Mouse (Mus musculus): Measurements from ENCODE around the gene Gm29609. TPM values are rescaled to one million over a fixed set of nuclear protein-coding genes. Genes with fewer than 3 reads are reported as not detected.

Gene Gm29609
- polyA plus RNA-seq, 1 experiment from 2014 or later = 0.89 TPM

DNA sequence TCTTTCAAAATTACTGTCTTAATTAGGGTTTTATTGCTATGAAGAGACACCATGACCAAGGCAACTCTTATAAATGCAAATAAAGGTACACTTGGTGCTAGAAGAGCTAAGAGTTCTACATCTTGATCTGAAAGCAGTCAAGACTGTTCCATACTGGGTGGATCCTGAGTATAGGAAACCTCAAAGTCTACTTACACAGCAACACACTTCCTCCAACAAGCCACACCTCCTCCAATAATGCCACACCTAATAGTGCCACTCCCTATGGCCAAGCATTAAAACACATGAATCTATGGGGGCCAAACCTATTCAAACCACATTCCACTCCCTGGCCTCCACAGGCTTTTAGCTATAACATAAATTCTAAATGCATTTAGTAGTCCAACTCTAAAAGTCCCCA lies 17.2 kb downstream of the Gm29609 start:
- Histone ChIP-seq H3K27ac (no peak overlapping the region), H3K4me3 (no peak overlapping the region), H3K27me3 (ENCODE audit: insufficient read depth, poor library complexity, severe bottlenecking) (no peaks in the 10 kb centered on the region), H3K9me3 (no peaks in the 10 kb centered on the region), H3K36me3 (peaks cover 100% of the 10 kb centered on the region), H3K4me1 (replicated peaks) (no peaks in the 10 kb centered on the region)
- DNase-seq (ENCODE audit: low spot score) = no peak

DNA sequence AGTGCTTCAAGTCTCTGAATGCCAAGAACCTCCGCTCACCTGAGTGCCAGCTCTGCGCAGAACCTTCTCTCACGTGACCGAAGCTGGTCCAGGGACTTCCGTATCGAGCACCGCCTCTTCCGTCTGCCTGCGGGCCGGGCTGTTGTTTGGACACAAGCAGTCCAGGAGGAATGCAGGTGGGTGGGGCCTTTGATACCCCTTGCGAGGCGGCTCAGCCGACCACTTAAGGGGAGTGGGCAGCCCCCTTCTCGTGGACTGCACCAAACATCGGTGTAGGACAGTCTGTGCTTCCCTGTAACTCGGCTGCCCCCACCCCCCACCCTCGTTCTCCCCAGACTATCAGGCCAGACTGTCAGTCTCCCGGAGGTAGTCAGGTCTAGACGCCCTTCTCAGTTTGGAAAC lies 25.6 kb downstream of the Gm29609 start, which contains the start of gene Mpv17:
Gene Mpv17, minus strand, starts transcription at position 100 of the 402 bp plus-strand sequence.
- peaks cover 13% of the 10 kb centered on the region for H3K4me1 ChIP-seq (replicated peaks)
- peak within 1 kb of the TSS; percentile 69 for H3K4me3 ChIP-seq
- no peaks in the 10 kb centered on the region for H3K27me3 ChIP-seq (ENCODE audit: insufficient read depth, poor library complexity, severe bottlenecking)
- H3K36me3 ChIP-seq = peaks cover 64% of the 10 kb centered on the region
- WGBS = under 1% methylated on average over 19 of the region's 19 CpGs
- peak; percentile 85 for DNase-seq (ENCODE audit: low spot score)
- peak within 1 kb of the TSS; percentile 87 for H3K27ac ChIP-seq
- no peaks in the 10 kb centered on the region for H3K9me3 ChIP-seq

DNA sequence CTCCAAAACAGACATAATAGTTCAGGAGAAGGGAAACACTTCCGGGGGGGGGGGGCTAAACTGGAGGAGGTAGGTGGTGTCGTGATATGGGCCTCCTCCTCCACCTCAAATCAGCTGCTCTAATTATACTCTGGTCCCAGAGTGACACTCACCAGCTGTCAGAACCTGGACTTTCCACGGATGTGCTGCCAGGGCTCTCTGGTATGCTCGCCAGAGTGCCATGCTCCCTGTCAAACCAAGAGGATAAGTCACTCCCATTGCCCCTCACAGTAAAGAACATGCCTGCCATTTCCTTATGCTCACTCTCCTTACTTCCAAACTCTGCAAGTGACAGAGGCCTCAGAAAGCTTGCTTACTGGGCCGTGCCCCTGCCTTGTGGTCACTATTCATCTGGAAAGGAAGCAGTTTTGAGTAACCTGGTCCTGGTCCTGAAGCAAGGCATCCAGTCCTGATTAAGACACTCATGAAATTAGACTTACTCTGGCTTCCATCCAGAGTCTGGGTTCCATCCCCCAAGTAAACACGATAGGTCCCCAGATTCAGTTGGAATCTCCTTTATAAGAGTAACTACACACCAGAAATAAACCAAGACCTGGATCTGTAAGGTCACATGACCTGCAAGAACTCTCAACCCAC lies 26.1 kb downstream of the Gm29609 start:
- peaks cover 13% of the 10 kb centered on the region for H3K4me1 ChIP-seq (replicated peaks)
- H3K9me3 ChIP-seq = no peaks in the 10 kb centered on the region
- peak overlapping the region; percentile 69 for H3K4me3 ChIP-seq
- DNase-seq (ENCODE audit: low spot score) = no peak
- H3K27ac ChIP-seq = peak overlapping the region; percentile 87
- 42% methylated on average over 6 of the region's 6 CpGs for WGBS
- H3K36me3 ChIP-seq = peaks cover 62% of the 10 kb centered on the region
- H3K27me3 ChIP-seq (ENCODE audit: insufficient read depth, poor library complexity, severe bottlenecking) = no peaks in the 10 kb centered on the region

DNA sequence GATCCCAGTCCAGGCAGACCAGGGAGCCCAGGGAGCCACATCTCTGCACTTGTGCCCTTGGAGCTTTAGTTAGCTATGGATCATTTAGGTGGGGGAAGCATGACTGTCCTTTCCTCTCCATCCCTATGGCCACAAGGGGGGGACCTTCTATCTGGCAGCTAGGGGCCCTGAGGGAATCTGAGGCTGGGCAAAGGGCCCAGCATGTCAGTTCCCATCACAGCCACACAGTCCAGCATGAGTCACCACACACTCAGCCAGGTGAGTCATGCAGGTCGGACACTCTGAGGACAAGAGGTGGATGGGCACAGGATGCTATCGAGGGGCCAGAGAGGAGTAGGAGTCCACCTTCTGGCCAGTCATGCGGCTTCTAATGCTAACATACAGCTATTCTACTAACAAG lies 28.0 kb downstream of the Gm29609 start:
- H3K4me3 ChIP-seq = no peak overlapping the region
- no peaks in the 10 kb centered on the region for H3K27me3 ChIP-seq (ENCODE audit: insufficient read depth, poor library complexity, severe bottlenecking)
- peaks cover 13% of the 10 kb centered on the region for H3K4me1 ChIP-seq (replicated peaks)
- WGBS = 89% methylated on average over 3 of the region's 3 CpGs
- H3K36me3 ChIP-seq = peaks cover 59% of the 10 kb centered on the region
- no peak for DNase-seq (ENCODE audit: low spot score)
- no peaks in the 10 kb centered on the region for H3K9me3 ChIP-seq
- no peak overlapping the region for H3K27ac ChIP-seq

DNA sequence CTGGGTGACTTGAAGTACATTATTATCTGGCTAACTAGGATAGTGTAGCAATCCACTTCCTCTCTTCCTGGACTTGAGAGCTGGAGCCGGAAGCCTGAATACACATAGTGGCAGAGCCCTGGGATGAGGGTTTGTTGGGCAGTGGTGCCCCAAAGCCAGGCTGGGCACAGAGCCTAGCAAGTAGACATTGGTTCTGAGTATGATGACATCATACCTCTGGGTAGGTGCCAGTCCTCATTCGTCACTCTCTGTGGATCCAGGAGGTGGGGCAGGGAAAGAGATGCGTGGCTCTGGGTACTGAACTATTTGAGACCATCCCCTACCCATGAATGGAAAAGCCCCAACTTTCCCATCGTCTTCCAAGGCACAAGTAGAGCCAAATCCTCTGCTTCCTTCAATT lies 29.9 kb downstream of the Gm29609 start:
- WGBS = 95% methylated on average over 4 of the region's 4 CpGs
- no peaks in the 10 kb centered on the region for H3K9me3 ChIP-seq
- no peak overlapping the region for H3K4me3 ChIP-seq

DNA sequence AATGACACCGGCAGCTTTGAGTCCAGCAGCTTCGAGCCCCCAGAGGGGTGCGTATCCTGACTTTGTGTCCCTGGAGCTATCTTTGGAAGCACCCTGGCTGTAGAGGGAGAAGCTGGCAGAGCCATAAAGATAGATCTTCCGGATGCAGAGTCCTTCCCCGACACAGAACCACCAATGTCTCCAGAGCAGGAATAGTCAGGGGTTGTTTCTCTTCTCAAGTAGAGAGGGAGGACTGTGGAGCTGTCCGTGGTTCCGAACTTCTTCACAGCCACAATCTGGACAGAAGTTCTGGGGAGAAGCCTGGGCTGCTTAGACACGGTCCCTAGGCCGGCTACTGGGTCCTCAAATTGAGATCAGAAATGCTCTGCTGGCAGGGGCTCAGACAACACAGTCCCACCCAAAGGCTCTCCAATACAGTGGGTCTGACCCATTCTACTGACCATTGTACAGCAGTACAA lies 40.7 kb downstream of the Gm29609 start:
- no peak overlapping the region for H3K27ac ChIP-seq
- WGBS = 14% methylated on average over 9 of the region's 9 CpGs
- peaks cover 63% of the 10 kb centered on the region for H3K27me3 ChIP-seq (ENCODE audit: insufficient read depth, poor library complexity, severe bottlenecking)
- H3K4me1 ChIP-seq (replicated peaks) = peaks cover 30% of the 10 kb centered on the region
- peaks cover 21% of the 10 kb centered on the region for H3K36me3 ChIP-seq
- no peaks in the 10 kb centered on the region for H3K9me3 ChIP-seq
- H3K4me3 ChIP-seq = peak overlapping the region; percentile 47
- DNase-seq (ENCODE audit: low spot score) = peak; percentile 25

More for the DNA sequence above, 29.9 kb downstream of the Gm29609 start:
- H3K4me1 ChIP-seq (replicated peaks) = peaks cover 12% of the 10 kb centered on the region
- H3K27ac ChIP-seq = no peak overlapping the region
- H3K36me3 ChIP-seq = peaks cover 59% of the 10 kb centered on the region
- DNase-seq (ENCODE audit: low spot score) = no peak
- no peaks in the 10 kb centered on the region for H3K27me3 ChIP-seq (ENCODE audit: insufficient read depth, poor library complexity, severe bottlenecking)

DNA sequence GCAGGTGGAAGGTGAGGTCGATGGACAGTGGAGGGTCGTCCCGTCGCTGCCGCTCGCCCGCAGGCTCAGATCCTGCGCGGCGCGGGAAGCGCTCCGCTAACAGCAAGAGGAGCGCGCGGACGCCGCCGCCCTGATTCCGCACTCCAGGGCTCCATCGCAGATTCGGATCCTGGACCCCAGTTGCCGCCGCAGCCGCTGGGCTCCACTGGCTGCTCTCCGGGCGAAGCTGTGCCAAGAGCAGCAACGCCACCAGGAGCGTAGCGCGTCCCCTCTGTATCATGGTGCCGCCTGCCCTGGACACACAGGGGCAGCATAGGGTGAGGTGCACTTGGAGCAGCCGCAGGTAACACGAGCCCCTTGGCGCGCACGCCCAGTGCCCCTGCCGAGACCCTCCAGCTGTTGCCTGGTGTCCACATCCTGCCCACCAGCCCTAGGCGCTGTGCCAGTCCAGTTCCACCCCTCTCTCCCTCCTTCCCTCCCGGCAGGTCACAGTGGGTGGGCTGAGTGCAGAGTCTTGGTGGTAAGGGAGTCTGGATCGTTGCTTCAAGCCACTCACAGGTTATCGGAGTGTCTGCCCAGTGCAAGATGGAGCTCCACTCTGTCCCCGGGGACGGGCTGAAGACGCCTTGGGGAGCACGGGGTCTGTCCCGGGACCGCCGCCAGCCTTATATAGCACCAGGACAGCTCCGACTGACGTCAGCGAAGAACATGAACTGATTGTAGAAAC lies 41.3 kb downstream of the Gm29609 start, which contains the start of gene Ucn:
Gene Ucn, minus strand, starts transcription at position 589 of the 727 bp plus-strand sequence.
- DNase-seq (ENCODE audit: low spot score) = peak; percentile 14
- peak within 1 kb of the TSS; percentile 47 for H3K4me3 ChIP-seq
- 2% methylated on average over 52 of the region's 52 CpGs for WGBS

DNA sequence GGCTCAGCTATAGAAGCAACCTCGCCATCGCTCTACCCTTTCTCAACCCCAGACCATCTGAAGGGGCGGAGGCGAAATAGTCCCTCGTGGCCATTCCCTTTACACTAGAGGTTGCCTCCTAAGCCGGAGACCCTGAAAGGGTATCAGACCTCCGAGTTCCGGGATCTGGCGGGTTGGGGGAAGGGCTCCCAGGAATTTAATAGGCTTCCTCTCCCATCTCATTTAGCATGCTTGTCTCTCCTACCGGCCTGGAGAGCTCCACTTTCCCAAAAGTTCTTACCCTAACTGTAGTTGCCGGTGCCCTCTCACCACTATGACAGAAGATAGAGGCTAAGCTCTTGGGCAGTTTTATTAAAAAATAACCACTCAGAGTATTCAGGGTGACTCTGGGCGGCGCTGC lies 42.1 kb downstream of the Gm29609 start:
- Histone ChIP-seq H3K4me3 (peak overlapping the region; percentile 47), H3K27me3 (ENCODE audit: insufficient read depth, poor library complexity, severe bottlenecking) (peaks cover 70% of the 10 kb centered on the region), H3K9me3 (no peaks in the 10 kb centered on the region), H3K4me1 (replicated peaks) (peaks cover 30% of the 10 kb centered on the region), H3K36me3 (peaks cover 11% of the 10 kb centered on the region), H3K27ac (no peak overlapping the region)
- DNase-seq (ENCODE audit: low spot score) = peak; percentile 35
- WGBS = under 1% methylated on average over 13 of the region's 13 CpGs

More for the DNA sequence above, 41.3 kb downstream of the Gm29609 start, which contains the start of gene Ucn:
- Histone ChIP-seq H3K27me3 (ENCODE audit: insufficient read depth, poor library complexity, severe bottlenecking) (peaks cover 68% of the 10 kb centered on the region), H3K4me1 (replicated peaks) (peaks cover 30% of the 10 kb centered on the region), H3K27ac (no peak within 1 kb of the TSS), H3K9me3 (no peaks in the 10 kb centered on the region), H3K36me3 (peaks cover 15% of the 10 kb centered on the region)

DNA sequence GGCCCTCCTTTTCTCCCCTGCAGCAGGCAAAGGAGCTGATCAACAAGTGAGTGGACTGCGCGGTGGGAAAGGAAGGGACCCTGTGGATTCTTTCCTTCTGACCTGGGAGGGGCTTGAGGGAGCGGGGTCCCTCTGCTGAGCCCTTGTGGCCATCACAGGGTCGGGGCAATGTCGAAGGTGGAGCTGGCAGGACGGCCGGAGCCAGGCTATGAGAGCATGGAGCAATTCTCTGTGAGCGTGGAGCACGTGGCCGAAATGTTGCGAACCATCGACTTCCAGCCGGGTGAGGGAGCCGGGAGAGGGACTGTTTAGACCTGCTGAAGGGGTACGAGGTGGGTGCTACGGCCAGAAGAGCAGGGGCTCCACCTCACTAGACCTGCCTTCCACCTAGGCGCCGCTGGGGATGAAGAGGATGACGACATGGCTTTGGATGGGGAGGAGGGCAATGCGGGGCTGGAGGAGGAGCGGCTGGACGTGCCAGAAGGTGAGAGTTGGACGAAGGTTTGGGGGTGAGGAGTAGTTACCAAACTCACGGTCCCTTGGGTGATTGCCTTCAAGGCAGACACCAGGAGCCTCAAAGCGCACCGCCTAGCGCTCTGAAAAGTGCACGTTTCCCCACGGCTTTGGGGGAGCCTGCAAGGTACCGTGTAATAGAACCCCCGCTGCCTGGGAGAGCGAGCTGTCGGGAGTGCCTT lies 42.8 kb downstream of the Gm29609 start:
- Histone ChIP-seq H3K36me3 (peaks cover 8% of the 10 kb centered on the region), H3K9me3 (no peaks in the 10 kb centered on the region), H3K27ac (no peak overlapping the region), H3K4me3 (peak overlapping the region; percentile 47), H3K27me3 (ENCODE audit: insufficient read depth, poor library complexity, severe bottlenecking) (peaks cover 74% of the 10 kb centered on the region), H3K4me1 (replicated peaks) (peaks cover 30% of the 10 kb centered on the region)
- DNase-seq (ENCODE audit: low spot score) = peak; percentile 31
- WGBS = under 1% methylated on average over 33 of the region's 33 CpGs

DNA sequence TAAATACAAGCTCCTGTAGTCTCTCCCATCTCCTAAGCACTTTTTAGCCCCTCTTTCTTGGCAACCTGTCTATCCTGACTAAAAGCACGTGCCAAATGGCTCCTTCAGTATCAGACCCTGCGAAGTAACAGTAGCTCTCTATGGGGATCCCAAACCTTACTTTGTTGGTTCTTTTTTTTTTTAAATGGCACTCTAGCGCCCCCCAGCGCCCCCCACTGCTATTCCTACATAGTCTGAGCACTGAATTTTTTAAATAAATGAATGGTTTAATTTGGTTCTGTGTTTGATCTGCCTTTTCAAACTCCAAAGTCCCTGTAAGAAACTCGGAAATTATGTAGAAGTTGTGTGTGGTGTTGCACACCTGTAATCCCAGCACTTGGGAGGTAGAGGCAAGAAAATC lies 53.7 kb downstream of the Gm29609 start:
- WGBS = 40% methylated on average over 5 of the region's 5 CpGs
- H3K4me3 ChIP-seq = no peak overlapping the region
- no peak for DNase-seq (ENCODE audit: low spot score)
- no peak overlapping the region for H3K27ac ChIP-seq
- H3K4me1 ChIP-seq (replicated peaks) = no peaks in the 10 kb centered on the region
- H3K27me3 ChIP-seq (ENCODE audit: insufficient read depth, poor library complexity, severe bottlenecking) = no peaks in the 10 kb centered on the region
- H3K36me3 ChIP-seq = no peaks in the 10 kb centered on the region
- no peaks in the 10 kb centered on the region for H3K9me3 ChIP-seq

DNA sequence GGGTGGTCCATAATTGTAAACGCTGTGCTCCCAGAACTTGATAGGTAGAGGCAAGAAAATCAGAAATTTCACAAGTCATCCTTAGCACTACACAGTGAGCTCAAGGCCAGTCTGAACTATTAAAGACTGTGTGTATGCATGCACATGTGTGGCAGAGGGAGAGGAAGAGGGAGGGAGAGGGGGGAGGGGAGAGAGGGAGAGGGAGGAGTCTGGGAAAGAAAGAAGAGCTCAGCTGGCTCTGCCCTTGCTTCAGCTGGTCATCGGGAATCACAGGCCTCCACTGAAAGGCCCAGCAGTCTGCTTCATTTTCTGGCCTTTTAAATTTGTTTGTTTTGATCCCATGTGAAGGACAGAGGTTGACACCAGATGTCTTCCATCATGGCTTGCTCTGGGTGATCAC lies 56.2 kb downstream of the Gm29609 start:
- no peak overlapping the region for H3K4me3 ChIP-seq
- no peaks in the 10 kb centered on the region for H3K9me3 ChIP-seq
- H3K27ac ChIP-seq = no peak overlapping the region
- H3K4me1 ChIP-seq (replicated peaks) = no peaks in the 10 kb centered on the region
- 40% methylated on average over 2 of the region's 2 CpGs for WGBS
- no peak for DNase-seq (ENCODE audit: low spot score)
- H3K36me3 ChIP-seq = no peaks in the 10 kb centered on the region
- no peaks in the 10 kb centered on the region for H3K27me3 ChIP-seq (ENCODE audit: insufficient read depth, poor library complexity, severe bottlenecking)

DNA sequence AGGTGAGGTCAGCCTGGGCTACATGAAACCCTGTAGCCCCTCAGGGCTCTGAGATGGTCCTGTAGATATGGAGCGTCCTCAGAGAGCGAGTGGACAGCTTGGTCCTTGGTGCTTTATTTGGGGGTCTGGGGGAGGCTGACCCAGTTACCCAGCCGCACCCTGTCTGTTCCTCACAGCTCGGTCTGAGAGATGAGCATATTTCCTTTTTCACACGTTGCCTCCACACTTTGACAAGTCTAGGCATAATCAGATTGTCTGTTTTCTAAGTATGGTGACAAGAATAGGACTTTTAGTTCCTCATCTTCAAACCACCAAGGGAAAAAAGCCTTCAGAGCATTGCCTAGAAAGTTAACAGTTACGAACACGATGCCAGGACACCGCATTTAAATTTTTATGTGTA lies 58.6 kb downstream of the Gm29609 start:
- no peak for DNase-seq (ENCODE audit: low spot score)
- 84% methylated on average over 8 of the region's 8 CpGs for WGBS
- no peaks in the 10 kb centered on the region for H3K36me3 ChIP-seq
- no peak overlapping the region for H3K4me3 ChIP-seq
- no peaks in the 10 kb centered on the region for H3K9me3 ChIP-seq
- H3K4me1 ChIP-seq (replicated peaks) = no peaks in the 10 kb centered on the region
- H3K27me3 ChIP-seq (ENCODE audit: insufficient read depth, poor library complexity, severe bottlenecking) = peaks cover 9% of the 10 kb centered on the region; the same call in 1 of the 2 replicates
- no peak overlapping the region for H3K27ac ChIP-seq

DNA sequence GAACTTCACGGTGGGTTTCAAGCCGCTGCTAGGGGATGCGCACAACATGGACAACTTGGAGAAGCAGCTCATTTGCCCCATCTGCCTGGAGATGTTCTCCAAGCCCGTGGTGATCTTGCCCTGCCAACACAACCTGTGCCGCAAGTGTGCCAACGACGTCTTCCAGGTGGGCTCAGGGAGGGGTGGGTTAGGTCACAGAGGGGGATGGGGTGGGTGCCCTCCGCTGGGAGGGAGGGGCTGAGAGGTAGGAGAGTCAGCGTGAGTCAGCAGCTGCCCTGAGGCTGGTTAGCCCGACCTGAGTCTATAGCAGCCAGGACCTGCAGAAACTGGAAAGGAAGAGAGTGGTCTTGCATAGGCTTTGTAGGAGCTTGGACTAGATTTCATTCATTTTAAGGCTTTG lies 62.8 kb downstream of the Gm29609 start:
- H3K4me1 ChIP-seq (replicated peaks) = no peaks in the 10 kb centered on the region
- no peaks in the 10 kb centered on the region for H3K9me3 ChIP-seq
- no peaks in the 10 kb centered on the region for H3K36me3 ChIP-seq
- 28% methylated on average over 10 of the region's 10 CpGs for WGBS
- no peak overlapping the region for H3K4me3 ChIP-seq
- DNase-seq (ENCODE audit: low spot score) = no peak
- no peak overlapping the region for H3K27ac ChIP-seq
- H3K27me3 ChIP-seq (ENCODE audit: insufficient read depth, poor library complexity, severe bottlenecking) = peaks cover 9% of the 10 kb centered on the region; the same call in 1 of the 2 replicates
